Mouse (Mus musculus) embryonic stem cell, embryonic (primary cell): Measurements from ENCODE around the gene Samd11.

ENCODE experiments used
- CTCF ChIA-PET, 4 experiments: fragments of 300-600 bp in 2 of 4; fragments of 350-600 bp in 2 of 4; sonication (Branson Sonifier 250); formaldehyde crosslinking; loops; one replicate each; lab custom pipeline; 2022; ENCODE audit warnings: inconsistent platforms in 2 of 4; lab: Charles Lee
- POLR2A ChIA-PET, 4 experiments: fragments of 300-600 bp in 2 of 4; fragments of 350-600 bp in 2 of 4; sonication (Branson Sonifier 250); formaldehyde crosslinking; loops; one replicate each; lab custom pipeline; 2022; ENCODE audit warnings: antibody characterized with exemption in 4 of 4, inconsistent platforms in 1 of 4; lab: Charles Lee

The Samd11 gene

GRCm38 (mm10) chr4:156224276-156224675 is 31.2 kb downstream of the Samd11 start:
- POLR2A ChIA-PET = interaction anchor here in 1 of 4 experiments (1.1 kb wide), 1 partner anchor 42 kb away, joined by 4 read pairs; no protein-coding TSS in a partner anchor

GRCm38 (mm10) chr4:156219936-156220335 is 35.5 kb downstream of the Samd11 start:
- ChIA-PET POLR2A (no interaction called here), CTCF (no interaction called here)

More at GRCm38 (mm10) chr4:156224276-156224675, 31.2 kb downstream of the Samd11 start:
- CTCF ChIA-PET = no interaction called here

GRCm38 (mm10) chr4:156217838-156218237 is 37.6 kb downstream of the Samd11 start:
- CTCF ChIA-PET = no interaction called here
- POLR2A ChIA-PET = interaction anchor here in 2 of 4 experiments (1.4 to 1.9 kb wide), 4 partner anchors 17 to 35 kb away, joined by 5 to 6 read pairs (median 6); partner anchors contain the start of genes Noc2l (in 2 of the 2) and Plekhn1 (in 2 of the 2)

GRCm38 (mm10) chr4:156217022-156217669 is 38.3 kb downstream of the Samd11 start:
- ChIA-PET POLR2A (interaction anchor here in 2 of 4 experiments (1.4 to 1.9 kb wide), 4 partner anchors 18 to 35 kb away, joined by 5 to 6 read pairs (median 6); partner anchors contain the start of genes Noc2l (in 2 of the 2) and Plekhn1 (in 2 of the 2)), CTCF (no interaction called here)

- POLR2A ChIA-PET = interaction anchor here in 3 of 4 experiments (0.8 to 1.9 kb wide), 4 partner anchors 19 to 27 kb away, joined by 3 to 6 read pairs (median 6); partner anchors contain the start of genes Noc2l (in 2 of the 3) and Plekhn1 (in 2 of the 3)
- CTCF ChIA-PET = interaction anchor here in 1 of 4 experiments (0.6 kb wide), 1 partner anchor 18 kb away, joined by 3 read pairs; no protein-coding TSS in a partner anchor
Observed at GRCm38 (mm10) chr4:156216196-156216595, 39.3 kb downstream of the Samd11 start.

- CTCF ChIA-PET = interaction anchor here in 1 of 4 experiments (0.6 kb wide), 1 partner anchor 18 kb away, joined by 3 read pairs; no protein-coding TSS in a partner anchor
- POLR2A ChIA-PET = interaction anchor here in 1 of 4 experiments (0.8 kb wide), 1 partner anchor 27 kb away, joined by 3 read pairs; no protein-coding TSS in a partner anchor
Observed at GRCm38 (mm10) chr4:156215649-156216048, 39.8 kb downstream of the Samd11 start, which contains the start of gene Perm1. Gene Perm1, plus strand, starts transcription at chr4:156215868.

GRCm38 (mm10) chr4:156213134-156213533 is 42.3 kb downstream of the Samd11 start:
- CTCF ChIA-PET = interaction anchor here in 1 of 4 experiments (0.7 kb wide), 1 partner anchor 31 kb away, joined by 3 read pairs; no protein-coding TSS in a partner anchor

GRCm38 (mm10) chr4:156209963-156210635 is 45.4 kb downstream of the Samd11 start:
- CTCF ChIA-PET = no interaction called here
- POLR2A ChIA-PET = interaction anchor here in 3 of 4 experiments (0.6 to 2.0 kb wide), 4 partner anchors 18 to 244 kb away, joined by 3 to 4 read pairs (median 3); partner anchors contain the start of gene 9430015G10Rik (in 1 of the 3)

More at GRCm38 (mm10) chr4:156213134-156213533, 42.3 kb downstream of the Samd11 start:
- POLR2A ChIA-PET = interaction anchor here in 2 of 4 experiments (1.0 to 2.7 kb wide), 6 partner anchors 15 to 181 kb away, joined by 3 to 9 read pairs (median 4); partner anchors contain the start of gene Noc2l (in 2 of the 2)

- CTCF ChIA-PET = no interaction called here
- POLR2A ChIA-PET = interaction anchor here in 1 of 4 experiments (1.2 to 2.0 kb wide), 2 partner anchors 8 to 19 kb away, joined by 3 to 4 read pairs; partner anchors contain the start of gene Isg15
Observed at GRCm38 (mm10) chr4:156208872-156209271, 46.6 kb downstream of the Samd11 start.

- CTCF ChIA-PET = no interaction called here
- POLR2A ChIA-PET = interaction anchor here in 3 of 4 experiments (0.6 to 3.8 kb wide), 13 partner anchors 11 to 372 kb away, joined by 3 to 28 read pairs (median 5); partner anchors contain the start of genes Noc2l (in 2 of the 3) and 9430015G10Rik (in 1 of the 3)
Observed at GRCm38 (mm10) chr4:156203413-156204131, 51.9 kb downstream of the Samd11 start.

- CTCF ChIA-PET = no interaction called here
Observed at GRCm38 (mm10) chr4:156203001-156203412, 52.5 kb downstream of the Samd11 start, which contains the start of gene AW011738. Gene AW011738, plus strand, starts transcription at chr4:156203304.

GRCm38 (mm10) chr4:156202462-156202893 is 53.0 kb downstream of the Samd11 start:
- ChIA-PET POLR2A (interaction anchor here in 2 of 4 experiments (0.9 to 3.8 kb wide), 9 partner anchors 10 to 135 kb away, joined by 3 to 28 read pairs (median 5); partner anchors contain the start of genes 9430015G10Rik (in 2 of the 2) and Noc2l (in 1 of the 2)), CTCF (no interaction called here)

More at GRCm38 (mm10) chr4:156203001-156203412, 52.5 kb downstream of the Samd11 start, which contains the start of gene AW011738:
- POLR2A ChIA-PET = interaction anchor here in 3 of 4 experiments (1.0 to 3.8 kb wide), 12 partner anchors 10 to 135 kb away, joined by 3 to 28 read pairs (median 6); partner anchors contain the start of genes Noc2l (in 2 of the 3) and 9430015G10Rik (in 1 of the 3)

- CTCF ChIA-PET = interaction anchor here in 2 of 4 experiments (0.7 to 1.2 kb wide), 4 partner anchors 13 to 91 kb away, joined by 3 to 22 read pairs (median 4); partner anchors contain the start of gene 9430015G10Rik (in 1 of the 2)
- POLR2A ChIA-PET = interaction anchor here in 3 of 4 experiments (0.6 to 1.4 kb wide), 7 partner anchors 8 to 331 kb away, joined by 3 to 6 read pairs (median 5); partner anchors contain the start of genes Cptp (in 1 of the 3), Ints11 (in 1 of the 3) and Noc2l (in 1 of the 3)
Observed at GRCm38 (mm10) chr4:156200623-156201475, 54.6 kb downstream of the Samd11 start, which contains the start of gene Isg15. Gene Isg15, minus strand, starts transcription at chr4:156200818.

GRCm38 (mm10) chr4:156197829-156198205 is 57.6 kb downstream of the Samd11 start:
- ChIA-PET CTCF (interaction anchor here in 2 of 4 experiments (0.6 to 1.0 kb wide), 2 partner anchors 9 to 18 kb away, joined by 3 read pairs; partner anchors contain the start of gene Perm1 (in 1 of the 2)), POLR2A (interaction anchor here (0.6 to 9.9 kb wide), 29 partner anchors 9 to 306 kb away, joined by 3 to 104 read pairs (median 4); partner anchors contain the start of genes 9430015G10Rik (in 2 of the 4), Noc2l (in 2 of the 4), Acap3 (in 1 of the 4) and Pusl1 (in 1 of the 4))

GRCm38 (mm10) chr4:156197131-156197828 is 58.2 kb downstream of the Samd11 start, which contains the start of gene Agrn:
Gene Agrn, minus strand, starts transcription at chr4:156197488.
- POLR2A ChIA-PET = interaction anchor here (0.6 to 9.9 kb wide), 29 partner anchors 8 to 306 kb away, joined by 3 to 104 read pairs (median 4); partner anchors contain the start of genes 9430015G10Rik (in 2 of the 4), Noc2l (in 2 of the 4), Acap3 (in 1 of the 4) and Pusl1 (in 1 of the 4)
- CTCF ChIA-PET = interaction anchor here in 2 of 4 experiments (0.6 to 1.0 kb wide), 2 partner anchors 8 to 18 kb away, joined by 3 read pairs; partner anchors contain the start of gene Perm1 (in 1 of the 2)
